Mouse (Mus musculus) ES-CJ7 (cell line): ENCODE measurements at regions not wholly inside any gene's neighbourhood (a gene's known extent, or its start where the extent isn't known, plus 50 kb on each side); places are given as distances from the start of the nearest gene placed in this dataset.

Source experiments
- DNase-seq: peaks from one replicate; pipeline ENCODE4 v3.0.0; 2011; ENCODE audit warnings: low read depth, low spot score

- no peak for DNase-seq
Observed at GRCm38 (mm10) chr2:47945061-47945460, 868.8 kb upstream of the Acvr2a start.

GRCm38 (mm10) chr2:47991132-47991531 is 822.8 kb upstream of the Acvr2a start:
- DNase-seq: no peak

DNA sequence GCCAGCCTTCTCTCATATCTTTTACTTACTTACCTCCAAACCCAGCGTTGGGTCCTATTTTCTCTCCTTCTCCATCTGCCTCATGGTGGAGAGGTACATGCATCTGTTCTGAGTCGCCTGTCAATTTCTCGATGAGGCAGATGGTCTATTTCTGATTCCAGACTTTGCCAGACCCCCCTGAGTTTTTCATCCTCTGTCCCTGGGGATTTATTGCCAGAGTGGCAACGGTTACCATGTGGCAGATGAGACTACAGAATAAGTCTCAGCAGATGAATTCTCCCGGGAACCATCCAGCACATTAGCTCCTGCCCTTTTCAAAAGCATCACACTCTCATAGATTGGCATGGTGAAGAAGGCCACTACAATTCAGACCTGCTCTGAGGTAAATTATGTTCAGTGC is 819.7 kb upstream of the Acvr2a start:
- no peak for DNase-seq

- no peak for DNase-seq
Observed at GRCm38 (mm10) chr2:48001230-48001629, 812.7 kb upstream of the Acvr2a start.

DNA sequence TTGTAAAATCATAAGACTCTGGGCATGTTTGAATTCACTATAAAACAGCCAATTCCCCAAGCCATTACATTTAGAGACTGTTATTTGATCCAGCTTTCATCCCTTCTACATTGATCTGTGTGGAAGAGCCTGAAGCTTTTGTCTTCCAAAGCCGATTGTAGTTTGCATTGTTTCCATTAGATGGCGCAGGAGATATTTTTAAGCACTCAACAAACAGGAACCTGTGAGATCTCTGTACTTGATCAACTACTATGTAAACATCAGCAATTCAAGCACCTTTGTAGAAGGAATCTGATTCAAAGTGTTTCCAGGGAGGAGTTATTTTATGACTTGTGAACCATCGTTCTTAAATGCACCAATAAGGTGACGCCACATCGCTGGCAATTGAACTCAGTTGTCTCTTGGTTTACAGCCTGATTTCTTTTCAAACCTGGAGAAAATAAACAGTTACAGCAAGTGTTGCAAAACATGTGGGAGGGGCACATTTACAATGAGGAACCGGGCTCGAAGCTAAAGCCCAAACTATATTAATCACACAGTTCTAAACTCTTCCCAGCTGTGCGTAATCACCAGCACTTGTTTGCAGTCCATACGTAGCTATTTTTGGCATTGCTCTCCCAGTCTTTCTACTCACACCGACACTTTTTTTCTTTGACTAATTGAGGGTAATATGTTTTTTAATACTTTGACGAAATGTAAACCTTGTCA is 812.0 kb upstream of the Acvr2a start:
- DNase-seq: peak; percentile 79

- DNase-seq: no peak
Observed at GRCm38 (mm10) chr2:48010308-48010707, 803.6 kb upstream of the Acvr2a start.

DNA sequence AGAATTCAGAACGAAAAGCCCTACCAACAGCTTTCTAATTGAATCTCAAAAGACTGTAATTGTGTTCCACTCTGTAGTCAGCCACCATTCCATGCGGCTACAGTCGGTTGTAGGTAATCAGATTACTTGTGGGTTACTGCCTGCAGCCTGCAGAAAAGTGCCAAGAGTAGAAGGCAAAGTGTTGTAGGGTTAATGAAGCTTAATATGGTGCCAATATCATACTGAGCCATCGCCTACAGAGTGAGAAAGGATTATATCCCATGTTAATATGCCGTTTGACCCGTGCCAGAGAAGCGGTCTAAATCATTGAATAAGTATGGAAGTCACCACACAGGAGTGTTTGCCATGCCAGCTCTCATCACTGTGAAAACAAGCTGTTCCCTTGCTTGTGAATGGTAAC is 786.4 kb upstream of the Acvr2a start:
- no peak for DNase-seq

DNA sequence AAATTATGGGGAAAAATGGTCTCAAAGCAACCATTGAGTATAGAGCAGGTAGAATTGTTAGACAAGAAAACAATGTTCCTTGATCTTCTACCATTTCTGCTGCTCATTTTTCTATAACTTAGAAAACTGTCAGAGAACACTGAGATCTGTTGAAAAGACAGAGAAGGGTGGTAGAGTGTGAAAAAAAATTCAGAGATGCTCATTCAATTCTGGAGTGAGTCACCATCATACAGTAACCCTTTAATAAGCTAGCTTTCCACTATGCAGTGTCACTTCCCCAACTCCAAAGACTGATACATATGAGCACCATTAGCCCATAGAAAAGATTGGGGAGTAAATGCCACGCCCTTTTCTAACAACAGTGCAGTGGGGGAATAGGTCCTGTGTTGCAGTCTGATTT is 752.5 kb upstream of the Acvr2a start:
- no peak for DNase-seq

DNA sequence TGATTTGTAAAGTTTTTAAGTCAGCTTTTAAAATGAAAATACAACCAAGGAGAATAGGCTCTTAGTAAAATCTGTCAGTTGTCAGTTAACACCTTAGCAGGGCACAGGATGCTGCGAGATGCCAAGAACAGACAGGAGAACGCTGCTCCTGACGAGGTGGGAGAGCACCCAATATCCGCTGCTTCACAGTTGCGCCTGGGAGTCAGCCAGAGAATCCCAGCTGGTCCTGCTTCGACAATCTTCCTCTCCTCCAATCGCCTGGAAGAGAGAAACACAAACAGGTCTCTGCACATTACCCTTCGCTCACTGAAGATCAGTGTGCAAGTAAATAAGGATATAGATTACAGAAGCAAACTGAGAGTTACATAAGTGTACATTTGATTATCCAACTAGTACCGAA is 750.5 kb upstream of the Acvr2a start:
- DNase-seq: no peak

GRCm38 (mm10) chr2:48065162-48065561 is 748.7 kb upstream of the Acvr2a start:
- no peak for DNase-seq

- DNase-seq: no peak
Observed at GRCm38 (mm10) chr2:48082120-48082799, 731.6 kb upstream of the Acvr2a start.

- no peak for DNase-seq
Observed at GRCm38 (mm10) chr2:48098287-48098686, 715.6 kb upstream of the Acvr2a start.

DNA sequence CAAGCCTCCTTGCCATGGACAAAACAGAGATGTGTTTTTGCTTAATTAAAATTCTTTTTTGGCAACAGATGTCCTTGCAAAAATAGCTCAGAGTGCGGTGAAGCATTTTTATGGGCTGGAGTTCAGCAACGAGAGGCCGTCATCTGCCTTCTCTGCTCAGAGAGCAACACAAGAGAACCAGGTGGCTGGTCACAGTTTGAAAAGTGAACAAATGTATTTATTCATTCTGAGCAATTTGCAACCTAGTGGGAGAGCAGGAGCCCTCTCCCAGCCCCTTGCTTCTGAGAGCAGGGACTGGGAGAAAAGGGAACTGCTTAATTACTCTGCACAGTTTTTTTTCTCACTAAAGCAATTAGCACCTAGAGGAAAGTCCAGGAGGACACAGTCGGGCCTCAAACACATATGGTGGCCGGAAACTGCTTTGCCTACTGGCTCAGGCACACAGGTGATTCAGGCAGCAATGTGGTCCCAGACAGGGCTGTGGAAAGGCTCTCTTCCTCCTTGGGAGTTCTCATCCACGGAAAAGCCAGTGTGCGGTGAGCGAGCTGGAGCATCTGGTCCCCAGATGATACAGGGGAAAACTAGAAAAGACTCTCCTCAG is 714.9 kb upstream of the Acvr2a start:
- DNase-seq: no peak

GRCm38 (mm10) chr2:48123662-48124061 is 690.2 kb upstream of the Acvr2a start:
- peak; percentile 1 for DNase-seq

GRCm38 (mm10) chr2:48138051-48138611 is 675.8 kb upstream of the Acvr2a start:
- DNase-seq: no peak

DNA sequence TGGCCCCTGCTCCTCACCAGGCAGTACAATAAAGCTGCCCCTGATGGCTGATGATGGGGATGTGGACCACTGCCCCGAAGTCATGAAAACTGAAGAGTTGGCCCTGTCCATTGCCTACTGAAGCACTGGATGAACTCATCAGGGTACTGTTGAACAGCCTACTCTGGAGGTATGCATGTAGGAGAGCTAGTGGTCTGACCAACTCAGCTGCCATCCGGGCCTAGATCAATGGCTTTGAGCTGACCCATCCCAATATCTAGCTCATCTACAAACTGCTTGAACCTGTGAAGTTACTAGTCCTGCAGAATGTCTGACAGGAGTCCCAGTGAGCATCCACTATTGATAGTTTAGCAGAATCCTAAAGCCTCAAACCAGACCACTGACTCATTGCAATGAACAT is 672.6 kb upstream of the Acvr2a start:
- no peak for DNase-seq

DNA sequence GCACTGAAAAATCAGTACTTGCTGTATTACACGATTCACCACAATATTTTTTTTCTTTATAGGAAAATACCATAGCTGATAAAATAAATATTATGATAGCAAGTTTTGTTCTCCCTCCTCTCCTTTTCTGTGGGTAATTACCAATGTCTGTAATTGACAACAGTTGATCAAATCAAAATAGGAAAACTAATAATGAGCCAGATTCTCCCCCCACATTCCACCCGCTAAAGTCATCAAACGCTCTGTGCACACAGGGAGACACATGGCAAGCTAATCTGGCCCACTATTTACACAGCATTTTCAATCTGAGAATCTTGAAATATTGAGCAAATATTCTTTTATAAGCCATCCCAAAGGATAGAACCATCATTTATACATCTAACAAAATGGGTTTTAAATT is 659.2 kb upstream of the Acvr2a start:
- no peak for DNase-seq

GRCm38 (mm10) chr2:48172626-48173025 is 641.3 kb upstream of the Acvr2a start:
- DNase-seq: no peak

DNA sequence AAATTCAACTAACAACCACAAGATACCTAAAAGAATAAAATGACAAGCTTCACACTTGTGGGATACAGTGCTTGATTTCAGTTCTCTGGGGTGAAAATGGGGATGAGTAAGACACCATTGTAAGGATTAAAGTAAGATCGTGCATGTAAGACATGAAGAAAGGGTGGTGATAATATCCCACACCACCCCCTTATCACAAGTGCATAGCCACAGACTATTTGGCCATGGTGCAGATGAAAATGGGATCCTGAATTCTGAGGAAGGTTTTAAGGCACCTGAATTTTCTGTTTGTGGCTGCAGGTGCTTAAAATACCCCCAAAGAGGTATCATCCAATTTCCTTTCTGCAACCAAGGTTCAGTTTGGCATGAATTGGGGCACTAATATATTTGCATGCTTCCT is 627.7 kb upstream of the Acvr2a start:
- no peak for DNase-seq

GRCm38 (mm10) chr2:48186609-48187008 is 627.3 kb upstream of the Acvr2a start:
- no peak for DNase-seq

- DNase-seq: no peak
Observed at GRCm38 (mm10) chr2:48211804-48212203, 602.1 kb upstream of the Acvr2a start.

- DNase-seq: no peak
Observed at GRCm38 (mm10) chr2:48220771-48221170, 593.1 kb upstream of the Acvr2a start.
